Mouse (Mus musculus) MEL (cell line): Measurements from ENCODE around the gene Ndrg4. TPM values are rescaled to one million over a fixed set of nuclear protein-coding genes. Genes with fewer than 3 reads are reported as not detected.

Source experiments
- DNase-seq: peaks from one replicate; pipeline ENCODE4 v3.0.0; 2011; ENCODE audit warnings: low read depth, low spot score
- H3K27ac ChIP-seq: 2 replicates; pipeline ENCODE4 v1.5.1; 2012; ENCODE audit warnings: low read depth, mild to moderate bottlenecking, control low read depth, low read length, moderate library complexity; ENCODE audit not compliant: control insufficient read depth
- H3K27me3 ChIP-seq, 2 experiments: fragments of 150-350 bp in 1 of 2; sonication (generic) in 1 of 2; 2 replicates each; pipeline ENCODE4 v1.6.1; 2012; ENCODE audit warnings: low read length in 2 of 2, mild to moderate bottlenecking in 2 of 2, improper control_type of control experiment in 1 of 2, moderate library complexity in 1 of 2; ENCODE audit not compliant: insufficient read depth in 2 of 2, control insufficient read depth in 1 of 2
- H3K36me3 ChIP-seq, 2 experiments: 2 replicates each; pipeline ENCODE4 v1.6.1; 2012 to 2014; ENCODE audit warnings: low read length in 2 of 2, improper control_type of control experiment in 1 of 2, inconsistent platforms in 1 of 2, mild to moderate bottlenecking in 1 of 2; ENCODE audit not compliant: insufficient read depth in 2 of 2, control insufficient read depth in 1 of 2
- H3K4me1 ChIP-seq, 2 experiments: fragments of 150-350 bp in 1 of 2; sonication (generic) in 1 of 2; 2 replicates each; pipeline ENCODE4 v1.6.1; 2012; ENCODE audit warnings: low read length in 2 of 2, improper control_type of control experiment in 1 of 2, mild to moderate bottlenecking in 1 of 2; ENCODE audit not compliant: insufficient read depth in 2 of 2, control insufficient read depth in 1 of 2
- H3K4me3 ChIP-seq, 2 experiments: fragments of 150-350 bp in 1 of 2; sonication (generic) in 1 of 2; 2 replicates each; pipeline ENCODE4 v1.5.1; 2012; ENCODE audit warnings: low read depth in 2 of 2, low read length in 2 of 2, mild to moderate bottlenecking in 2 of 2, moderate library complexity in 2 of 2, control low read depth in 1 of 2, improper control_type of control experiment in 1 of 2; ENCODE audit not compliant: control insufficient read depth in 1 of 2, insufficient read depth in 1 of 2
- H3K79me2 ChIP-seq: 2 replicates; pipeline ENCODE4 v1.6.1; 2012; ENCODE audit warnings: mild to moderate bottlenecking, low read length, moderate library complexity; ENCODE audit not compliant: control insufficient read depth, poor library complexity, insufficient read depth
- H3K9ac ChIP-seq: 2 replicates; pipeline ENCODE4 v1.6.1; 2012; ENCODE audit warnings: low read depth, mild to moderate bottlenecking, control low read depth, low read length, moderate library complexity; ENCODE audit not compliant: control insufficient read depth, poor library complexity, severe bottlenecking
- H3K9me3 ChIP-seq: fragments of 150-350 bp; sonication (generic); replicated peaks from 2 replicates; pipeline ENCODE4 v1.6.1; 2012; ENCODE audit warnings: mild to moderate bottlenecking, low read length, improper control_type of control experiment, moderate library complexity; ENCODE audit not compliant: insufficient read depth
- BHLHE40 ChIP-seq: IDR thresholded peaks from 2 replicates; pipeline ENCODE4 v1.6.1; 2012; ENCODE audit warnings: low read depth, mild to moderate bottlenecking, inconsistent platforms, low read length, improper control_type of control experiment, borderline replicate concordance
- CHD1 ChIP-seq: IDR thresholded peaks from 2 replicates; pipeline ENCODE4 v1.6.1; 2012; ENCODE audit warnings: low read depth, mild to moderate bottlenecking, inconsistent platforms, low read length, improper control_type of control experiment
- CHD2 ChIP-seq: IDR thresholded peaks from 2 replicates; pipeline ENCODE4 v1.6.1; 2011; ENCODE audit warnings: low read length, improper control_type of control experiment
- CTCF ChIP-seq, 3 experiments: IDR thresholded peaks in 2 of 3; conservative IDR thresholded peaks in 1 of 3; 2 replicates each; pipeline ENCODE4 v1.5.1; 2011 to 2012; ENCODE audit warnings: low read length in 3 of 3, low read depth in 2 of 3, mild to moderate bottlenecking in 2 of 3, improper control_type of control experiment in 1 of 3, inconsistent platforms in 1 of 3, mixed read lengths in 1 of 3, moderate library complexity in 1 of 3; ENCODE audit not compliant: control insufficient read depth in 1 of 3, insufficient read depth in 1 of 3, poor library complexity in 1 of 3, severe bottlenecking in 1 of 3
- E2F4 ChIP-seq: IDR thresholded peaks from 2 replicates; pipeline ENCODE4 v1.6.1; 2011; ENCODE audit warnings: low read depth, low read length, improper control_type of control experiment, borderline replicate concordance
- EP300 ChIP-seq, 2 experiments: IDR thresholded peaks; 2 replicates each; pipeline ENCODE4 v1.6.1; 2011; ENCODE audit warnings: improper control_type of control experiment in 2 of 2, low read length in 2 of 2, low read depth in 1 of 2, mild to moderate bottlenecking in 1 of 2
- ETS1 ChIP-seq: IDR thresholded peaks from 2 replicates; pipeline ENCODE4 v1.6.1; 2012; ENCODE audit warnings: low read depth, mild to moderate bottlenecking, inconsistent platforms, low read length, improper control_type of control experiment, moderate library complexity
- HCFC1 ChIP-seq: IDR thresholded peaks from 2 replicates; pipeline ENCODE4 v1.6.1; 2012; ENCODE audit warnings: low read depth, mild to moderate bottlenecking, inconsistent platforms, low read length, improper control_type of control experiment, moderate library complexity
- KAT2A ChIP-seq: conservative IDR thresholded peaks from 2 replicates; pipeline ENCODE4 v1.6.1; 2012; ENCODE audit warnings: low read depth, low read length, improper control_type of control experiment, inconsistent platforms
- MAFK ChIP-seq: IDR thresholded peaks from 2 replicates; pipeline ENCODE4 v1.6.1; 2011; ENCODE audit warnings: low read depth, mild to moderate bottlenecking, low read length, improper control_type of control experiment, borderline replicate concordance
- MAX ChIP-seq: IDR thresholded peaks from 2 replicates; pipeline ENCODE4 v1.6.1; 2011; ENCODE audit warnings: low read length, improper control_type of control experiment
- MAZ ChIP-seq: IDR thresholded peaks from 2 replicates; pipeline ENCODE4 v1.6.1; 2012; ENCODE audit warnings: low read depth, mild to moderate bottlenecking, inconsistent platforms, low read length, improper control_type of control experiment
- MEF2A ChIP-seq: IDR thresholded peaks from 2 replicates; pipeline ENCODE4 v1.6.1; 2014; ENCODE audit warnings: low read depth, mild to moderate bottlenecking, inconsistent platforms, low read length, improper control_type of control experiment; ENCODE audit not compliant: poor library complexity, insufficient replicate concordance, severe bottlenecking; ENCODE audit errors: extremely low read depth
- MYB ChIP-seq: IDR thresholded peaks from 2 replicates; pipeline ENCODE4 v1.6.1; 2011; ENCODE audit warnings: mild to moderate bottlenecking, low read depth, low read length, improper control_type of control experiment
- MYC ChIP-seq: IDR thresholded peaks from 2 replicates; pipeline ENCODE4 v1.6.1; 2011; ENCODE audit warnings: low read depth, mild to moderate bottlenecking, low read length, improper control_type of control experiment, moderate library complexity
- NELFE ChIP-seq: IDR thresholded peaks from 2 replicates; pipeline ENCODE4 v1.6.1; 2011; ENCODE audit warnings: low read depth, low read length, improper control_type of control experiment
- NRF1 ChIP-seq: IDR thresholded peaks from 2 replicates; pipeline ENCODE4 v1.6.1; 2014; ENCODE audit warnings: low read depth, mild to moderate bottlenecking, inconsistent platforms, low read length, improper control_type of control experiment, moderate library complexity; ENCODE audit not compliant: poor library complexity, insufficient read depth, severe bottlenecking
- POLR2AphosphoS5 ChIP-seq: IDR thresholded peaks from 2 replicates; pipeline ENCODE4 v1.6.1; 2012; ENCODE audit warnings: low read depth, borderline replicate concordance, mild to moderate bottlenecking, inconsistent platforms, low read length, moderate library complexity, mixed read lengths
- RAD21 ChIP-seq: IDR thresholded peaks from 2 replicates; pipeline ENCODE4 v1.6.1; 2011; ENCODE audit warnings: mild to moderate bottlenecking, low read depth, low read length, improper control_type of control experiment
- RCOR1 ChIP-seq: IDR thresholded peaks from 2 replicates; pipeline ENCODE4 v1.6.1; 2012; ENCODE audit warnings: low read depth, mild to moderate bottlenecking, inconsistent platforms, low read length, improper control_type of control experiment
- SIN3A ChIP-seq: IDR thresholded peaks from 2 replicates; pipeline ENCODE4 v1.6.1; 2012; ENCODE audit warnings: low read length, improper control_type of control experiment, inconsistent platforms
- SMC3 ChIP-seq: IDR thresholded peaks from 2 replicates; pipeline ENCODE4 v1.6.1; 2011; ENCODE audit warnings: low read depth, low read length, improper control_type of control experiment
- TBP ChIP-seq: IDR thresholded peaks from 2 replicates; pipeline ENCODE4 v1.8.0; 2011; ENCODE audit warnings: low read depth, low read length, improper control_type of control experiment
- TCF12 ChIP-seq: IDR thresholded peaks from 2 replicates; pipeline ENCODE4 v1.6.1; 2014; ENCODE audit warnings: low read depth, mild to moderate bottlenecking, inconsistent platforms, low read length, improper control_type of control experiment, moderate library complexity
- UBTF ChIP-seq: IDR thresholded peaks from 2 replicates; pipeline ENCODE4 v1.6.1; 2012; ENCODE audit warnings: low read depth, mild to moderate bottlenecking, inconsistent platforms, low read length, improper control_type of control experiment, moderate library complexity, borderline replicate concordance; ENCODE audit not compliant: insufficient read depth
- USF1 ChIP-seq: IDR thresholded peaks from 2 replicates; pipeline ENCODE4 v1.6.1; 2014; ENCODE audit warnings: low read depth, mild to moderate bottlenecking, inconsistent platforms, low read length, improper control_type of control experiment, moderate library complexity
- USF2 ChIP-seq, 2 experiments: IDR thresholded peaks; 2 replicates each; pipeline ENCODE4 v1.6.1; 2011 to 2012; ENCODE audit warnings: improper control_type of control experiment in 2 of 2, low read length in 2 of 2, borderline replicate concordance in 1 of 2, inconsistent platforms in 1 of 2, low read depth in 1 of 2, mild to moderate bottlenecking in 1 of 2; ENCODE audit not compliant: insufficient read depth in 1 of 2
- ZMIZ1 ChIP-seq: IDR thresholded peaks from 2 replicates; pipeline ENCODE4 v1.6.1; 2012; ENCODE audit warnings: low read depth, mild to moderate bottlenecking, inconsistent platforms, low read length, improper control_type of control experiment, moderate library complexity
- ZNF384 ChIP-seq: IDR thresholded peaks from 2 replicates; pipeline ENCODE4 v1.6.1; 2012; ENCODE audit warnings: low read depth, mild to moderate bottlenecking, inconsistent platforms, low read length, improper control_type of control experiment
- polyA plus RNA-seq, 2 experiments: library from polyadenylated mRNA; stranded (reverse) in 1 of 2; unstranded in 1 of 2; fragments of >175 nt in 1 of 2; fragments of >200 nt in 1 of 2; gene quantifications; 2 replicates each; pipeline versions ENCODE4 v1.2.1 to v1.2.4; 2012; ENCODE audit warnings: low replicate concordance in 2 of 2, low read depth in 1 of 2; ENCODE audit not compliant: insufficient read length in 2 of 2, insufficient read depth in 1 of 2, missing spikeins in 1 of 2
- total RNA-seq: library from RNA; depleted of rRNA; stranded (reverse); fragments of 300-350 nt; gene quantifications from 2 replicates; pipeline ENCODE4 v1.2.3, GENCODE M21; 2012

Gene Ndrg4
- total and polyA plus RNA-seq, 3 experiments, result 0.15 to 0.28 TPM; not detected in 1

GRCm38 (mm10) chr8:95696661-95697060 lies 19.9 kb downstream of the Ndrg4 start:
- Histone ChIP-seq H3K27me3 (peaks cover 2 to 5% of the 10 kb centered on the region in 2 experiments), H3K4me1 (no peaks in the 10 kb centered on the region), H3K4me3 (no peak overlapping the region), H3K9me3 (no peaks in the 10 kb centered on the region), H3K36me3 (no peaks in the 10 kb centered on the region), H3K79me2 (no peaks in the 10 kb centered on the region), H3K27ac (no peak overlapping the region), H3K9ac (no peak overlapping the region)
- DNase-seq, result no peak
- TF ChIP-seq HCFC1, result no peak
- TF ChIP-seq ZMIZ1, result no peak
- no peak for TF ChIP-seq SIN3A
- no peak for TF ChIP-seq USF2 (IDR thresholded peaks at IDR 0.05; ENCODE audit: borderline replicate concordance in 1 of 2, insufficient read depth in 1 of 2, low read depth in 1 of 2, low read length in 2 of 2)
- no peak for TF ChIP-seq SMC3
- TF ChIP-seq CTCF (IDR thresholded peaks at IDR 0.05 in 2 of 3, conservative IDR thresholded peaks at IDR 0.05 in 1 of 3; ENCODE audit: control insufficient read depth in 1 of 3, insufficient read depth in 1 of 3, low read depth in 2 of 3, low read length in 3 of 3, poor library complexity in 1 of 3, severe bottlenecking in 1 of 3), result no peak
- TF ChIP-seq MAFK, result no peak
- no peak for TF ChIP-seq CHD1
- TF ChIP-seq E2F4, result no peak
- no peak for TF ChIP-seq CHD2
- no peak for TF ChIP-seq USF1
- TF ChIP-seq MAZ, result no peak
- no peak for TF ChIP-seq UBTF
- TF ChIP-seq RAD21, result no peak
- TF ChIP-seq MAX, result no peak
- TF ChIP-seq ZNF384, result no peak
- TF ChIP-seq MYC, result no peak

DNA sequence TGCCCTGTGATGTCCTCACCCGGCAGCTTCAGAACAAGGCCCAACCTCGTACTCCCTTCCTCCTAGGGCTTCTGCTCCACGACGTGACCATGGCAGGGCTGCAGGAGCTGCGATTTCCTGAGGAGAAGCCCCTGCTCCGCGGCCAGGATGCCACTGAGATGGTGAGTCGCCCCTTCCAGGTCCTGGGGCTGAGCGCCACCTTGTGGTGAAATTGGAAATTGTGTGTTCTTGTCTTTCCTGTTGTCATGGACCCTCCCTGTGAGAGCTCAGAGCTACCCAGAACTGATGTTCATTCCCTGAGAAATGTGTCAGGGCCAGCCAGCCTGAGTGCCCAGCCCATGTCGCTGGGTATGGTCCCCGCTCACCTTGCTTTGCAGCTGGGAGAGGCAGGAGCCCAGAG lies 20.3 kb downstream of the Ndrg4 start:
- no peaks in the 10 kb centered on the region for H3K36me3 ChIP-seq
- H3K9me3 ChIP-seq, result no peaks in the 10 kb centered on the region
- no peaks in the 10 kb centered on the region for H3K79me2 ChIP-seq
- no peak overlapping the region for H3K27ac ChIP-seq
- H3K4me1 ChIP-seq, result no peaks in the 10 kb centered on the region
- no peak overlapping the region for H3K4me3 ChIP-seq
- DNase-seq, result peak; percentile 80
- peaks cover 2 to 5% of the 10 kb centered on the region in 2 experiments for H3K27me3 ChIP-seq
- H3K9ac ChIP-seq, result no peak overlapping the region
- TF ChIP-seq NELFE (no peak), NRF1 (no peak), TCF12 (no peak), ETS1 (no peak), RCOR1 (no peak), MAX (no peak), POLR2AphosphoS5 (no peak), CHD2 (no peak), CTCF (IDR thresholded peaks at IDR 0.05 in 2 of 3, conservative IDR thresholded peaks at IDR 0.05 in 1 of 3; ENCODE audit: control insufficient read depth in 1 of 3, insufficient read depth in 1 of 3, low read depth in 2 of 3, low read length in 3 of 3, poor library complexity in 1 of 3, severe bottlenecking in 1 of 3) (peak; percentile 77 to 98 (median 95)), KAT2A (no peak), RAD21 (peak; percentile 93), TBP (no peak), MEF2A (no peak), MYB (no peak), EP300 (IDR thresholded peaks at IDR 0.05; ENCODE audit: low read depth in 1 of 2, low read length in 2 of 2) (no peak), USF1 (no peak), MYC (no peak), UBTF (no peak), SIN3A (peak; percentile 41; the same call in 1 of the 2 replicates), BHLHE40 (no peak), SMC3 (peak; percentile 99)
